Mouse (Mus musculus): ENCODE results near the gene Olfr589. TPM values are rescaled to one million over a fixed set of nuclear protein-coding genes. Genes with fewer than 3 reads are reported as not detected.
A peak's percentile ranks its signal among the peaks of the same experiment; 100 is the strongest.
"Not testable (repeated sequence)": the region's sequence is repeated elsewhere in the genome, so short reads cannot be mapped to it uniquely, and the experiment has no call there.

Olfr589 gene
- not detected for total RNA-seq (2021)
- long read RNA-seq: 0 reads

DNA sequence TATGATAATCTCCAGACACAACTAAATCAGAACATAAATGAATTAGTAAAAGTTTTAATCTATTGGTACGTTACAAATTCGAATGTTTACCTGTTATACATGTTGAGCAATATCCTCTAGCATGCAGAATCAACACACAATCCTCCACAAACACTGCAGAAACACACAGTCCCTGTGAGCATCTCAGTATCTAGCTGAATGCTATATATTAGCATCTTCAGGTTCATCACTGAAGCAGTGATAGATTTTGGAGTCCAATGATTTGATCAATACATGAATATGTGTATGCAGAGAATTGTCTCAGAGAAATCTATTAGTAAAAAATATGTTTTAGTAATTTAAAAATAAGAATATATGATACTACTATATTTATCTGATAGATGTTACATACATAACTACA is at the start of gene Olfr589:
Gene Olfr589 (minus strand): TSS at position 101 of the 400 bp plus-strand sequence.
- DNase-seq (ENCODE audit: low spot score in 2 of 2): no peak

DNA sequence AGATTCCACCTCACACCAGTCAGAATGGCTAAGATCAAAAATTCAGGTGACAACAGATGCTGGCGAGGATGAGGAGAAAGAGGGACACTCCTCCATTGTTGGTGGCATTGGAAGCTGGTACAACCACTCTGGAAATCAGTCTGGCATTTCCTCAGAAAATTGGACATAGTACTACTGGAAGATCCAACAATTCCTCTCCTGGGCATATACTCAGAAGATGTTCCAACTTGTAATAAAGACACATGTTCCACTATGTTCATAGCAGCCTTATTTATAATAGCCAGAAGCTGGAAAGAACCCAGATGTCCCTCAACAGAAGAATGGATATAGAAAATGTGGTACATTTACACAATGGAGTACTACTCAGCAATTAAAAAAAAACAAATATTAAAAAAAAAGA is 28.3 kb upstream of the Olfr589 start, which contains the start of gene Olfr592:
Gene Olfr592 (plus strand): TSS at position 301 of the 400 bp plus-strand sequence.
- DNase-seq (ENCODE audit: low spot score in 2 of 2): not testable (repeated sequence)

DNA sequence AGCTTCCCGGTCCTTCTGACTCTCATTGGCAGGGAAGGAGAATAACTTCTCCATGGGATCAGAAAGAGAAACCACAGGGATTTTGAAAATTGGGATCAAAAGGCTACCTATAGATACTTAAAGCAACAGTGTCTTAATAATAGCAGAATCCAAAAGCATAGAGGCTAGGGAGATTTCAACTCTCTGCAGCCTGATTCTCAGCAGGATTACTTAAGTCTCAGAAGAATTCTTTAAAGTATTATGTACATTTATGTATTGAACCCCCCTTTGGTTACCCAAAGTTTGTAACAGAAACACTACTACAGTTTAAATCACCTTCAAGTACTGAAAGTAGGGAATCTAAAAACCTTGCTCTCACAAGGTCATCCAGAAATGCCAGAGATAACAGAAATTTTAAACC is 22.1 kb upstream of the Olfr589 start, which contains the start of gene Olfr591:
Gene Olfr591 (minus strand): TSS at position 101 of the 400 bp plus-strand sequence.
- no peak for DNase-seq (ENCODE audit: low spot score in 2 of 2)

DNA sequence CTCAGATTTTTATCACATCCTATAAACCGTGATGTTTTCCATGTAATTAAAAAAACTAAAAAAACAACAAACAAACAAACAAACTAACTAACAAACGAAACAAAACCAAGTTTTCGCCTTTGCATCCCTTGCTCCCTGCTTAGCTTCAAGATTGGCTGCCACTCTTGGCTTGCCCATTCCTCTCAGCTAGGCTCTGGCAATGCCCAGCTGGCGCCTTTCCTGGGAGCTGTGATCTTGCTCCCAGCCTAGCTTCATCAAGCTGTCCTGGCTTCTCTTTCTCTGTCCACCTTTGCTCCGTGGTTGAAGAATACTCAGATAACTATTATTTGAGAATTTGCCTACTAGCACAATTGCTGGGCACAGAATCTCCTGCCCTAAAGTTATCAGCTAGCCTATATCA is 13.5 kb upstream of the Olfr589 start:
- no peak for DNase-seq (ENCODE audit: low spot score in 2 of 2)

DNA sequence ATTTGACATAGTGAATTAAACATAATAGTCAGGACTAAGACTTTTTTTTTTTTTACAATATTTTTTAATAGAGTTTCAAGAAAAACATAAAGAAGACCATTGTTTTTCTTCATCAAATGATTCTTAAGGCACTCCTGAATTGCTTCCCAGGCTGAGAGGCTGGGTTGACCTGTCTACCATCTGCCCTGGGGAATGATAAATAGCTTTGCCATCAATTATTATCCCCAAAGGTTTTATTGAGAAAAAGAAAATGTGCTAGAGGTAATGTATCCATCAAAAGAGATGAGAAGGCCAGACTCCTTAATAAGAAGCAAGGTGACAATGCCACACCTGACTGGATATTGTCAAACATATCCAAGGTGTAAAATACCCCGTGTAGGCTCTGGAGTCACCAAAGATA is 15.6 kb downstream of the Olfr589 start, which contains the start of gene Olfr588-ps1:
Gene Olfr588-ps1 (plus strand): TSS at position 301 of the 400 bp plus-strand sequence.
- DNase-seq (ENCODE audit: low spot score in 2 of 2): no peak

DNA sequence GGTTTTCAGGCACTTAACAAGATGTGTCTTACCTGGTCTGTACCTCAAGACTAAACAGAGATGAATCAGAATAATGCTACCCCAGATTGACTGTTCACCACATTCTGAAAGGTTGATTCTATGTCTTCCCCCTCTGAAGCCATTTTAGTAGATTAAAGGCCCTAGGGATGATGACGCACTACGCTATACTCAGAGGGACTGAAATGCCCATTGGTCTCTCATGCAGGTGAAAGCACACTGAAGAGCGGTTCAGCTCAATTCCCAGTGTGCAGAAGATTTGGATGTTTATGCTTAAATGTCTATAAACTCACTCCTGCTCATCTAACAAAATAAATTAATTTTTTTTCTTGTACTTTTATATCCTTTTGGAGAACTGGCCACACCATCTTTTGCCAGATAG is 30.6 kb downstream of the Olfr589 start, which contains the start of gene Olfr586:
Gene Olfr586 (minus strand): TSS at position 101 of the 400 bp plus-strand sequence.
- DNase-seq (ENCODE audit: low spot score in 2 of 2): no peak

DNA sequence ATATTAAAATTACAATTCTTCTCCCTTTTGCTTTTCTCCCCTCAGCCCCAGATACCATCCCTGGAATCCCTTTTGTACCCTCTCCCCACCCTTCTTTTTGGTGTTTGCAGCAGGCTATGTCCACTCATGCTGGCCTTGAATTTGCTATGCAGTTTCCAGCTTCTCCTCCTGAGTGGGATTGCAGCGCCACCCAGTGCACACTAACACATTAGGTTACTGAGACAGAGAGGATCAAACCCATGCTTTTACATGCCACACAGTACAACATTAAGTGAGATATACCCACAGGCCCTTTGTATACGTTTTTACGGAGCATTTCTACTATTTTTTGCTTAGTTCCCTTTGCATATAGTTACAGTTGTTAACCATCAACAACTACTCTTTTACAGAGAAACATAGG is 36.8 kb downstream of the Olfr589 start:
- DNase-seq (ENCODE audit: low spot score in 2 of 2): peak in 1 of 2 experiments; percentile 10

Other genes starting within 250 kb of the Olfr589 start
- gene Olfr571, start 238.8 kb downstream of the Olfr589 start, total RNA-seq (2021): not detected
- gene Olfr572, start 231.9 kb downstream of the Olfr589 start, total RNA-seq (2021): not detected
- gene Olfr573-ps1, start 213.8 kb downstream of the Olfr589 start, total RNA-seq (2021): not detected
- gene Olfr574, start 207.9 kb downstream of the Olfr589 start, total RNA-seq (2021): not detected
- not detected for gene Olfr575, start 197.6 kb downstream of the Olfr589 start, total RNA-seq (2021)
- gene Olfr576, start 193.7 kb downstream of the Olfr589 start, total RNA-seq (2021): not detected
- gene Olfr577, start 180.4 kb downstream of the Olfr589 start, total RNA-seq (2021): not detected
- gene Olfr578, start 167.0 kb downstream of the Olfr589 start, total RNA-seq (2021): not detected
- not detected for gene Olfr582, start 118.3 kb downstream of the Olfr589 start, total RNA-seq (2021)
- gene Olfr583, start 105.1 kb downstream of the Olfr589 start, total RNA-seq (2021): not detected
- not detected for gene Olfr584, start 74.5 kb downstream of the Olfr589 start, total RNA-seq (2021)
- gene Olfr585, start 58.6 kb downstream of the Olfr589 start, total RNA-seq (2021): not detected
- not detected for gene Olfr586, start 30.7 kb downstream of the Olfr589 start, total RNA-seq (2021)
- gene Olfr588-ps1, start 15.5 kb downstream of the Olfr589 start, total RNA-seq (2021): not detected
- gene Olfr591, start 22.0 kb upstream of the Olfr589 start, total RNA-seq (2021): not detected
- not detected for gene Olfr592, start 28.4 kb upstream of the Olfr589 start, total RNA-seq (2021)
- not detected for gene Olfr593, start 55.5 kb upstream of the Olfr589 start, total RNA-seq (2021)
- not detected for gene Olfr594, start 60.6 kb upstream of the Olfr589 start, total RNA-seq (2021)
- gene Usp17ld, start 96.1 kb upstream of the Olfr589 start, total RNA-seq (2021): not detected
- not detected for gene Olfr596, start 149.3 kb upstream of the Olfr589 start, total RNA-seq (2021)
- gene Olfr597, start 160.0 kb upstream of the Olfr589 start, total RNA-seq (2021): not detected
- gene Olfr598, start 167.2 kb upstream of the Olfr589 start, total RNA-seq (2021): not detected
- not detected for gene Olfr599, start 179.6 kb upstream of the Olfr589 start, total RNA-seq (2021)
- gene Olfr600, start 193.3 kb upstream of the Olfr589 start, total RNA-seq (2021): not detected
- not detected for gene Olfr601, start 206.3 kb upstream of the Olfr589 start, total RNA-seq (2021)
- gene Olfr603, start 229.8 kb upstream of the Olfr589 start, total RNA-seq (2021): not detected

Measured in layer of hippocampus, postnatal 10 days (tissue).